Mouse (Mus musculus) megakaryocyte, embryonic 14.5 days (primary cell): Measurements from ENCODE around the gene Trmt1.

ENCODE experiments used
- FLI1 ChIP-seq: IDR thresholded peaks from 2 replicates; pipeline ENCODE4 v1.6.1; 2012; ENCODE audit warnings: low read length, inconsistent platforms, mixed read lengths
- GATA1 ChIP-seq: IDR thresholded peaks from 3 replicates; pipeline ENCODE4 v1.6.1; 2012; ENCODE audit warnings: mixed read lengths, low read length, inconsistent platforms, borderline replicate concordance

DNA sequence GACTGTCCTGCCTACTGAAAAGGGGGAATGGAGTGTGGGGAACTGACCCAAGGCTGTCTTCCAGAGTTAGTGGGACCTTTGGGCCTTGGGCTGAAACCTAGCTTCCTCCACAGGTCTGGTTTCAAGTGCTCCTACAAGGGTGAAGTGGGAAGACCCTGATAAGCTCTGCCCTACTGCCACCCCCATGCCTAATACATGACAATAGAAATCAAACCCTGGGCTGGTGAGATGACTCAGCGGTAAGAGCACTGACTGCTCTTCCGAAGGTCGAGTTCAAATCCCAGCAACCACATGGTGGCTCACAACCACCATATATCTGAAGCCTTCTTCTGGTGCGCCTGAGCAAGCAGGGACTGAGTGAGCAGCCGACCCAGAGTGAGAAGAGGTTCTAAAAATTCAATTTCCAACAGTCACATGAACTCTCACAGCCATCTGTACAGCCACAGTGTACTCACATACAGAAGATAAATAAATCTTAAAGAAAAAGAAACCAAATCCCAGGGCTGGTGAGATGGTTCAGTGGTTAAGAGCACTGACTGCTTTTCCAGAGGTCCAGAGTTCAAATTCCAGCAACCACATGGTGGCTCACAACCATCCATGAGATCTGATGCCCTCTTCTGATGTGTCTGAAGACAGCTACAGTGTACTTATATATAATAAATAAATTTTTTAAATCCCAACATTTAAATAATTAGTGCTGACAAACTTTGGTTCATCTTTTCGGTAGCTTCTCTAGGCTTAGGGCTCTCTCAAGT, 17.2 kb upstream of the Trmt1 start:
- no peak for TF ChIP-seq GATA1
- TF ChIP-seq FLI1: no peak
